Mouse (Mus musculus): ENCODE measurements around the gene Ttc22. TPM values are rescaled to one million over a fixed set of nuclear protein-coding genes. Genes with fewer than 3 reads are reported as not detected.

Gene Ttc22
- polyA plus RNA-seq, 1 experiment from 2014 or later = 0.23 TPM

DNA sequence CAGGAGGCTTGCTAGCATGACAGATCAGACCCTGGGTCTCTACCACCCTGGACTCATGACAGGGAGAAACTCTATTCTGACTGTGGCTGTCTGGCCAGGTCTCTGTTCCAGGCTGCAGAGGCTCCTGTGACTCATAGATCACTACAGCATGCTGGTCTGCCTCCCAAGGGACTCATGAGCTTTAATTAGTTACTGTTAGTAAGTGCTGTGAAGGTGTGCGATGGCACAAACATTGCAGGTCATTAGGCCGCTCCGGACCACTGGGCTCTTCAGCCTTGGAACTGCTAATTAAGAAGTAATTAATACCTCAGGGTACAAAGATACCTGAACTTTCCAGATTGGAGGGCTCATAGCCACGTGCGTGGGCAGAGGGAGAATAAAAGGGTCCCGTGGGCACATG, 24.9 kb downstream of the Ttc22 start:
- WGBS = 87% methylated on average over 6 of the region's 6 CpGs
- Histone ChIP-seq H3K27ac (no peak overlapping the region), H3K9me3 (no peaks in the 10 kb centered on the region), H3K27me3 (ENCODE audit: insufficient read depth, poor library complexity, severe bottlenecking) (peaks cover 29% of the 10 kb centered on the region), H3K4me1 (peaks cover 18% of the 10 kb centered on the region), H3K36me3 (no peaks in the 10 kb centered on the region), H3K4me3 (no peak overlapping the region)
- DNase-seq (ENCODE audit: low spot score) = no peak

DNA sequence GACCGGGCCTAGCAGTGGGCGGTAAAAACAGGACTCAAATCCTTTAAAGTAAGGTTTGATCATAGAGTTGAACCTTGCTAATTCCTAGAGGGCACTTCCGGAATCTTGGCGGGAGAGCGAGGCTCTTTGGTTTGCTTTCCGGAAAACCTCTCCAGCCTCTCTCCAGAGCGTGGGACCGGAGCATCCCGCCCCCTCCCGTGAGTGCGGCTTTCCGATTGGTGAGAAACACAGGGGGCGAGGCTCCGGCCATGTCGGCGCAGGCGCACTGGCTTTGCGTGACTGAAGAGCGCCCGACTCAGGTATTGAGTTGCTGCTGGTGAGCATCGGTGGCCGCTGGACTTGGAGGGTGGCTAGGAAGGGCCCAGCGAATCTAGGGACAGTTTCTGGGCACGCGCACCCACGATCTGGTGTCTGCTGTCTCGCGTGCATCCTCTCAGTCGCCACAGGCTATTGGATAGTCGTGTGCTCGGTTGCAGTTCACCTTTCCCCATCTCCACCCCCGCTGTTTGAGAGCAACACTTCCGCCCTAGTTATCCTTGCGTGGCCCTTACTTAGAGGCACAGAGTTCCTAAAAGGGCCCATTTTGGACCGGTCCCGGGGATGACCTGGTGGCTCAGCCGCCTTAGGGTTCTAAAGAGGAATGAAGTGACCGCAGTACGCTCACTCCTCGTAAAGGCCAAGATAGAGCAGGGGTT, 28.7 kb downstream of the Ttc22 start, which contains the start of gene Pars2:
Gene Pars2 (plus strand): TSS at position 237 of the 695 bp plus-strand sequence.
- WGBS = 4% methylated on average over 40 of the region's 40 CpGs
- Histone ChIP-seq H3K27ac (peak within 1 kb of the TSS; percentile 87), H3K27me3 (ENCODE audit: insufficient read depth, poor library complexity, severe bottlenecking) (peaks cover 25% of the 10 kb centered on the region), H3K4me1 (peaks cover 7% of the 10 kb centered on the region), H3K9me3 (no peaks in the 10 kb centered on the region), H3K4me3 (peak within 1 kb of the TSS; percentile 70), H3K36me3 (peaks cover 29% of the 10 kb centered on the region)
- DNase-seq (ENCODE audit: low spot score) = peak; percentile 99

DNA sequence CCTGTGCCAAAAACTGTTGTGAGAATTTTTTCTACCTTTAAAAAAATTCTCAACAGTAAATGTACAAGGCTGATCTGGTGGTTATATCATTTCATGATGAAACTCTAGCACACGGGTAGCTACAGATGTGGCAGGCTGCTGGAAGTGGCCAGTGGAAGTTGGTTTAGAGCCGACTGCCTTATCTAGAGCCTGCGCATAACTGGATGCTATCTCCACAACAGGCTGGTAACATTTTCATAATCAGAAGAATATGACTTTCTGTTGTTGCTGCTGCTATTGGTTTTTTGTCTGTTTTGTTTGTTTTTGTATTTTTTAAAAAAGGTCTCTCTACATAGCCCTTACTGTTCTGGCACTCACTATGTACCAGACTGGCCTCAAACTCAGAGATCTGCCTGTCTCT, 30.3 kb downstream of the Ttc22 start:
- Histone ChIP-seq H3K27me3 (ENCODE audit: insufficient read depth, poor library complexity, severe bottlenecking) (peaks cover 16% of the 10 kb centered on the region; the same call in 1 of the 2 replicates), H3K27ac (no peak overlapping the region), H3K9me3 (no peaks in the 10 kb centered on the region), H3K4me1 (peaks cover 7% of the 10 kb centered on the region), H3K36me3 (peaks cover 38% of the 10 kb centered on the region), H3K4me3 (no peak overlapping the region)
- no peak for DNase-seq (ENCODE audit: low spot score)
- 91% methylated on average over 3 of the region's 3 CpGs for WGBS

DNA sequence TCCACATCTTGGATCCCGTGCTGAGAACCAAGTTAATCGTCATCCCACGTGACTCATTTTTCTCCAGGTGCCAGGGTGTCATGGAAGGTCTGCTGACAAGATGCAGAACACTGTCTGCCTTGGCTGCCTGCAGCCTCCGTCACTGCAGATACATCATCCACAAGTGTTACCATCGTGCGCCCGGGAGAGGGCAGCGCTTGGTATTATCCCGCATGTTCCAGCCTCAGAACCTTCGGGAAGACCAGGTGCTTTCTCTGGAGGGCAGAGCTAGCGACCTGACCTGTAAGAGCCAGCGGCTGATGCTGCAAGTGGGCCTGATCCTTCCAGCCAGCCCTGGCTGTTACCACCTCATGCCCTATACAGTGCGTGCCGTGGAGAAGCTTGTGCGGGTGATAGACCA, 30.8 kb downstream of the Ttc22 start:
- Histone ChIP-seq H3K27ac (no peak overlapping the region), H3K4me1 (peaks cover 7% of the 10 kb centered on the region), H3K4me3 (no peak overlapping the region), H3K9me3 (no peaks in the 10 kb centered on the region), H3K27me3 (ENCODE audit: insufficient read depth, poor library complexity, severe bottlenecking) (peaks cover 12% of the 10 kb centered on the region; the same call in 1 of the 2 replicates), H3K36me3 (peaks cover 41% of the 10 kb centered on the region)
- DNase-seq (ENCODE audit: low spot score) = no peak
- 94% methylated on average over 15 of the region's 15 CpGs for WGBS

DNA sequence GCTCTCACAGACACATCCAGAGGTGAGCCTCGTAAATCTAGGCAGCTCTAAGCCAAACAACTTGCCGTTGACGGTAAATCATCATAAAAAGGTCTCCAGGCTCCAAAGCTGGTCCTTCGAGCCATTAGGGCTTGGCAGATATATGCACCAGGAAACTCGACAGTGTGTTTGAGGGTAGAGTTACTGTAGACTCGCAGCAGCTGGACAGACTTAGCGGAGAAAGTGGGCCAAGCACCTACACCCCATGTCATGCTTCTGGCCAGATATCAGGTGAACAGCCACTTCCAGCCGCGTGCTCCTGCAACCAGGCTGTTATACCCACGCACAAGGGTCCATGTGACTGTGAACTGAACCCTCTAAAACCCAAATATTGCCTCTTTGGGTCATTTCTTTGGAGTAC, 33.4 kb downstream of the Ttc22 start:
- Histone ChIP-seq H3K27me3 (ENCODE audit: insufficient read depth, poor library complexity, severe bottlenecking) (no peaks in the 10 kb centered on the region), H3K36me3 (peaks cover 62% of the 10 kb centered on the region), H3K4me3 (no peak overlapping the region), H3K9me3 (no peaks in the 10 kb centered on the region), H3K27ac (no peak overlapping the region), H3K4me1 (peaks cover 7% of the 10 kb centered on the region)
- WGBS = 86% methylated on average over 10 of the region's 10 CpGs
- no peak for DNase-seq (ENCODE audit: low spot score)

DNA sequence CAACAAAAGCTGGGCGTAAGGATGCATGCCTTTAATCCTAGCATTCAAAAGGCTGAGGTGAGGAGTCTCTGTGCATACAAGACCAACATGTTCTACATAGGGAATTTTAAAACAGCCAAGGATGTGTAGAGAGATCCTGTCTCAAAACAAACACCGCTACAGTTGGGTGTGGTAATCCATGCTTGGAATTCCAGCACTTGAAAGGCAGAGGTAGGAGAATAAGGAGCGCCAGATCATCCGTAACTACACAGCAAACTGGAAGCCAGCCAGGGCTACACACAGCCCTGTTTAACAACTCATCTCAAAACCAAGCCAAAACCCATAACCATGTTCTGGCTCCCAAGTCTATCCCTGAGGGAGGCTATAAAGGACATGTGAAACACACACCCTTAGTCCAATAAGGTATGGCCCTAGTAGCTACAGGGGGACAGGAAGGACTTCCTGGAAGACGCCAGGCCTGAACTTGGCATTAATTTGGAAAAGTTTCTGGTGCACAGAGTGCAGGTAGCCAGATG, 41.8 kb downstream of the Ttc22 start:
- Histone ChIP-seq H3K27me3 (ENCODE audit: insufficient read depth, poor library complexity, severe bottlenecking) (no peaks in the 10 kb centered on the region), H3K4me1 (no peaks in the 10 kb centered on the region), H3K4me3 (no peak overlapping the region), H3K9me3 (no peaks in the 10 kb centered on the region), H3K36me3 (peaks cover 100% of the 10 kb centered on the region), H3K27ac (no peak overlapping the region)
- WGBS = 88% methylated on average over 5 of the region's 5 CpGs
- DNase-seq (ENCODE audit: low spot score) = no peak

DNA sequence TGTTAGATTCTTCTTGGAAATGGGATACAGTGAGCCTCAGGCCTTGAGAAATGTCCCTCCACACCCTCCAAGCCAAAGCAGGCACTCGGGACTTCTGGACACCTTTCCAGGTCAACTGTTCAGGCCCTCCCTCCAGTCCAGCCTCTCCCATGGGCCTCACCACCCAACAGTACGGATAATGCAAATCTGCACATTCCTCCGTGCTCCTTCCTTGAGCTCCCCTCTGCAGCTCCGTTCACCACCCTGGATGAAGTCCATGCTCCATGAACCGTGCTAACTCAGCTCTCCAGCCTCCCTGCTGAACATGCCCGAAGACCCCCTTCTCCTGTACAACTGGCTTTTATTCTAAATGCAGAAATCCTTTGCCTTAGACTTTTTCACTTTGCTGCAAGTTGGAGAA, 42.5 kb downstream of the Ttc22 start:
- no peak overlapping the region for H3K4me3 ChIP-seq
- no peaks in the 10 kb centered on the region for H3K9me3 ChIP-seq
- H3K4me1 ChIP-seq = no peaks in the 10 kb centered on the region
- no peak overlapping the region for H3K27ac ChIP-seq
- 91% methylated on average over 6 of the region's 6 CpGs for WGBS
- peaks cover 100% of the 10 kb centered on the region for H3K36me3 ChIP-seq
- no peak for DNase-seq (ENCODE audit: low spot score)
- no peaks in the 10 kb centered on the region for H3K27me3 ChIP-seq (ENCODE audit: insufficient read depth, poor library complexity, severe bottlenecking)

DNA sequence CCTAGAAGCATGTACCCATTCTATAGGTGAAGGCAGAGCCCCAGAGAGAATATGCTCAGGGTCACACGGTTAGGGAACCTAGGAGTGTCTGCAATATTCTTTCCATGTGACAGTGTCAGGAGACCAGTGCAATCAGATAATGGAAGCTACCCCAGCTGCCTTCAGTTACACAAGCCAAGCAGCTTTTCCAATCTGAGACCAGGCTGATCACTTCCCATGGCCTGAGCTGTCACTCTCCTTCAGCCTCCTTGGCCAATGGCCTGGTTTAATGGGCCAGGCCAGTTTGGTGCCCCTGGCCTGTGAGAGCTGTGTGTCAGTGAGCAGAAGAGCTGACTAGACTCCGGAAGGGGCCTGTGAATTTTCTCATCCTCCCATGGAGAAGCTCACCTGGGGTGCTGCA, 43.0 kb downstream of the Ttc22 start:
- Histone ChIP-seq H3K9me3 (no peaks in the 10 kb centered on the region), H3K27me3 (ENCODE audit: insufficient read depth, poor library complexity, severe bottlenecking) (no peaks in the 10 kb centered on the region), H3K36me3 (peaks cover 100% of the 10 kb centered on the region), H3K27ac (no peak overlapping the region), H3K4me3 (no peak overlapping the region), H3K4me1 (no peaks in the 10 kb centered on the region)
- 96% methylated on average over 2 of the region's 2 CpGs for WGBS
- DNase-seq (ENCODE audit: low spot score) = no peak

DNA sequence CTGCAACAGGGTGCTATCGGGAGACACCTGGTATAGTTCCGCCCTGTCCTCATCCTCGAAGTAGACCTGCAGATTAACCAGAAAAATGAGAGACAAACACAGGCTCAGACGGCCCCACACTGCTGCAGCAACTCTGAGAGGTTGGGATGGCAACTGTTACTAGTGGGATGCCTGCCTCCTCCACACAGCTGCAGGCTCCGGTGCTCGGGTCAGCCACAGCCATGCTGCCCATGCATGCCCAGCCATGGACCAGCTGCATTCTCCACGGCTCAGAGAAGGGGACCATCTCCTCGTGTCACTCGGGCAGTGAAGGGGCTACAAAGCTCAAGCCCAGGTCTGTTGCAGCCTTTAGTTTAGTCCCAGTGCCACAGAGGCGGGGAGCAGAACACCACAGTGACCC, 43.4 kb downstream of the Ttc22 start:
- H3K4me1 ChIP-seq = no peaks in the 10 kb centered on the region
- no peaks in the 10 kb centered on the region for H3K9me3 ChIP-seq
- H3K27ac ChIP-seq = no peak overlapping the region
- no peaks in the 10 kb centered on the region for H3K27me3 ChIP-seq (ENCODE audit: insufficient read depth, poor library complexity, severe bottlenecking)
- 93% methylated on average over 10 of the region's 10 CpGs for WGBS
- no peak overlapping the region for H3K4me3 ChIP-seq
- DNase-seq (ENCODE audit: low spot score) = no peak
- peaks cover 100% of the 10 kb centered on the region for H3K36me3 ChIP-seq

DNA sequence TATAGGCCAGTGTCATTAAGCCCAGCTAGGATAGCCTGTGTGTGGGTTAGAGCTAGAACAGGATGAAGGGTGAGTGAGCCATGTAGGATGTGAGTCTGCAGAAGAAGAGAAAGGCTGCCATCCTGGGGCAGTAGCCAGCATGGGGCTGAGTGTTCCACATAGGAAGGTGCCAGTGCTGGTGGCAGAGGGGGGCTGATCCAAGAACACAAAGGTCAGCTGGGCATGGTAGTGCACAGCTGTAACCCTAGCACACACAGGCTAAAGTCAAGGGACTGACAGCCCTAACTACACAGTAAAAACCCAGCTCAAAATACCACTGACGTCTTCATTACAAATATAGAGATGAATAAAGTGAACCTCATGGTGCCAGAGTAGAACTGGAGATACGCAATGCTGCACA, 44.3 kb downstream of the Ttc22 start:
- Histone ChIP-seq H3K36me3 (peaks cover 100% of the 10 kb centered on the region), H3K4me1 (no peaks in the 10 kb centered on the region), H3K27me3 (ENCODE audit: insufficient read depth, poor library complexity, severe bottlenecking) (no peaks in the 10 kb centered on the region), H3K27ac (no peak overlapping the region), H3K4me3 (no peak overlapping the region), H3K9me3 (no peaks in the 10 kb centered on the region)
- 94% methylated on average over 2 of the region's 2 CpGs for WGBS
- DNase-seq (ENCODE audit: low spot score) = no peak

DNA sequence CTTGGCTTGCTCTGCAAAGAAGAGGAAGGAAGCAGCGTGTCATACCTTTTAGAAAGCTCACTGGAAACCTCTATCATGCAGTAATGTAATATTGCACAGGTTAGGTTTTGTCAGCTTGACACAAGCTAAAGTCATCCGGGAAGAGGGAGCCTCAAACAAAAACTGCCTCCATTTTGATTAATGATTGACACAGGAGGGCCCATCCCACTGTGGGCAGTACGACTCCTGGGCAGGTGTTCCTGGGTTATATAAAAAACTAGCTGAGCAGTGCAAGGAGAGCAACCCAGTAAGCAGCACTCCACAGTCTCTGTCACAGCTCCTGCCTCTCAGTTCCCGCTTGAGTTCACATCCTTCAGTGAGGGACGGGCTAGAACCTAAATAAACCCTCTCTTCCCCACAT, 54.5 kb downstream of the Ttc22 start:
- H3K27me3 ChIP-seq (ENCODE audit: insufficient read depth, poor library complexity, severe bottlenecking) = 0 out of 2 replicates have a peak, but pooled peaks cover 6% of the 10 kb centered on the region
- no peaks in the 10 kb centered on the region for H3K9me3 ChIP-seq
- H3K4me1 ChIP-seq = peaks cover 14% of the 10 kb centered on the region
- H3K4me3 ChIP-seq = no peak overlapping the region
- H3K36me3 ChIP-seq = peaks cover 53% of the 10 kb centered on the region
- 86% methylated on average over 5 of the region's 5 CpGs for WGBS
- no peak for DNase-seq (ENCODE audit: low spot score)
- H3K27ac ChIP-seq = no peak overlapping the region

DNA sequence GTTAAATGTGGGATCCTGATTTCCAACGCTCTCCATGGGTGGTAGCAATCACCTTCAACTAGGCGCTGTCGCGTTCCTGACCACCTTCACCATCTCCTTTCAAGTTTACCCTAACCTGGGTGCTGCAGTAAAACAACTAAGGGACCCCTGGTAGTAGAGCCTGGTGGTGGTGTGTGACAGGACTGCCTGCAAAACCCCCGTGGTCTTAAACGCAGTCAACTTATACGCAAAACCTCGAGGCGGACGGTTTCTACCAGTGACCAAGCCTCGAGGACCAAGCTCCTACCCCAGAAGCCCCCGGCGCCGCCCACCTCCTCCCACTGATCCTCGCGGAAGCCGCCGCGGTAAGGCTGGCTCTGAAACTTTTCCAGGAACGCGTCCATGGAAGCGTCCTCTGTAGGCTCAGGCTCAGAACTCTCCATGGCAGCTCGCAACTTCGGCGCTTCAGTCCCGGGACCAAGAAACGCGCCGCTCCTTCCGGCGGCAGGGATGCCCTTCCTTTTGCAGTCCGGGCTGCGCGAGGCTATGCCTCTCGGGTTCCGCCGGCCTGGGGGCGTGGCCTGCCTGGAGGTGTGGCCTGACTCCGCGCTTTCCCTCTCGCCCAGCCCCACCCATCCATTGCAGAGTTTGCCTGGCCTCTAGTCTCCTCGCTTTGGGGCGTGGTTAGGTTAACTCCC, 56.3 kb downstream of the Ttc22 start, which contains the start of gene Ttc4:
Gene Ttc4 (minus strand): TSS at position 503 of the 677 bp plus-strand sequence.
- Histone ChIP-seq H3K36me3 (peaks cover 35% of the 10 kb centered on the region), H3K4me1 (peaks cover 14% of the 10 kb centered on the region), H3K4me3 (peak within 1 kb of the TSS; percentile 88), H3K27me3 (ENCODE audit: insufficient read depth, poor library complexity, severe bottlenecking) (0 out of 2 replicates have a peak, but pooled peaks cover 6% of the 10 kb centered on the region), H3K9me3 (no peaks in the 10 kb centered on the region), H3K27ac (peak within 1 kb of the TSS; percentile 87)
- DNase-seq (ENCODE audit: low spot score) = peak; percentile 97
- under 1% methylated on average over 43 of the region's 43 CpGs for WGBS

DNA sequence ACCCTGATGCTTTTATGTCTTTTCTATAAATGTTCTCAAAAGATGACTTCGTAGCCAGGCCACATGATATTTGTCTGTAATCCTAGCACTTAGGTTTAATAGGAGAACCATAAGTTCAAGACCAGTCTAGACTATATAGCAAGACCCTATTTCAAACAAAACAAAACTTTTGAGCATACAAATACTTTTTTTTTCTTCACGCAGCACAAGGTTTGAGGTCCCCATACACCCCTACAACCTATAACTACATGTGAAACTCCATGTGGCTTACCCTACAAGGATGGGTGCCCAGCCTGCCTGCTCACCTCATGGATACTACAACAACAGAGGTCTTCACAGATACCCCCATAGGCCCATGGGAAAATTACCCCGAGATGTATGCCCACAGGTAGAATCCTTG, 56.9 kb downstream of the Ttc22 start:
- 0 out of 2 replicates have a peak, but pooled peaks cover 6% of the 10 kb centered on the region for H3K27me3 ChIP-seq (ENCODE audit: insufficient read depth, poor library complexity, severe bottlenecking)
- DNase-seq (ENCODE audit: low spot score) = no peak
- 39% methylated on average over 3 of the region's 3 CpGs for WGBS
- peak overlapping the region; percentile 88 for H3K4me3 ChIP-seq
- peaks cover 29% of the 10 kb centered on the region for H3K36me3 ChIP-seq
- no peaks in the 10 kb centered on the region for H3K9me3 ChIP-seq
- peaks cover 14% of the 10 kb centered on the region for H3K4me1 ChIP-seq
- H3K27ac ChIP-seq = peak overlapping the region; percentile 87; the same call in 1 of the 2 replicates

Measured in heart, embryonic 10.5 days (tissue).